Mouse (Mus musculus) lung, postnatal 10 days (tissue): ENCODE results near the gene Rgs7bp.

Source experiments
- DNase-seq: peaks from one replicate; pipeline ENCODE4 v3.0.0; 2021

Rgs7bp gene

DNA sequence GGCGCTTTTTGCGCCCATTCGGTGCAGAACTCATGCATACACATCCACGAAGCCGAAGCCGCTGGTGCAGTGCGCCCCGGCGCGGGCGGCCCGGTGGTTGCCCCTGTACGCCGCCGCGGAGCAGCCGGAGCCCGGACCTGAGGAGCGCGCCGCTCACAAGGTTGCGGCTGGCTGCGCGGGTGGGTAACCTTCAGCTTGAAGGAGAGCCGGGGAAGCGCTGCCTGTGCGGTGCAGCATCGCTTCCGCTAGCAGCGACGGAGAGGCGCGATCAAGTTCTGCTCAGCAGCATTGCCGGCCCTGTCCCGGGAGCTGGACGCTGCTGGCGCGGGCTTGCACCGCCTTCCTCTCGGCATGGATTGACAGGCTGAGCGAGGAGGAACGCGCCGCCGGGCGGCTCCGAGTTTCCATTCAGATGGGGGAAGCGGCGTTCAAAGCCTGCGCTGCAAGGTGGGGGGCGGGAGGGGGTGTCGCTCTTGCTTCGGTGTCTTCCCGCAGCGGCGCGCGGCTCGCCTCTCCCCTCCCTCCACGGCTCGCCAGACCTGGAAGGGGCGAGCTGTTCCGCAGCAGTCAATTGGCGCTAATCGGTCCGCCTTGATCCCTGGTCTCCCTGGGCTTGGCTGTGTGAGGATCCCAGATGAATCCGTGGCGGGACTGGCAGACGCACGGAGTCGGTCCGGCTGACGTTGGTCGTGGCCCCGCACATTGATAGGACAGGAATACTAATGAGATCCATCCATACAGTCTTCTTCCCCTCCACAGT is at the start of gene Rgs7bp:
Gene Rgs7bp, minus strand, starts transcription at position 750 of the 760 bp plus-strand sequence.
- peak; percentile 69 for DNase-seq

DNA sequence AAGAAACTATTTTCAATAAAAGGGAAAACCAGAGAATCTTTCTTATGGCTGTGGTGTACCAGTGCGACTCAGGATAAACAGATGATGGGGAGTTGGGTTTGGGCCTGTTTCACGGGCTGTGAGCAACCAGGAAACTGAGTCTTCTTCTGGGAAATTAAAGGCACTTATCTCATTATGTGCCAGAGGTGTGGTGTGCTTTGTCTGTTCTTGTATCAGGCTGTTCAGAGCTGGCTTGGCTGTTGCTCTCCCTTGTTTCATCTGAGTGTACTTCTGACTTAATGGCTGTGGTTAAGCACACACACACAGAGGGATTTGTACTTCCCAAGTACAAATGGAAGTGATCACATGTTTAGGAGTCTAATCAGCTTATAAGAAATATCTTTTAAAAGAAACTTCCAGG is 49.7 kb upstream of the Rgs7bp start:
- no peak for DNase-seq

DNA sequence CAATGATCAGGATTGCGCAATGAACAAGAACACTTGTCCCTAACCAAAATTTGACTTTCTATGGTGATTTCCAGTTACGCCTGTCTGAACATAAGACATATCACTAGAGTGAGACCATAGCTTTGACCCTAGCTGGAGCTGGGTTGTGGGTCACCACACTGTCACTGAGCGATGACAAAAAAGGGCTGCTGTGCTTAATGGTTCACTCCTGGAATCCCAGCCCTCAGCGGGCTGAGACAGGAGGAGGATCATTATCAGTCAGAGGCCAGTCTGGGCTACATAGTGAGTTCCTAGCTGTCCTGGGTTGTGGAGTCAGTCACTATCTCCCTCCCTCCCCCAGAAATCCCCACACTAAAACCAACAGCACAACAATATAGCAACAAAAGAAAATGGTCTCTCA is 46.0 kb upstream of the Rgs7bp start:
- DNase-seq = no peak

DNA sequence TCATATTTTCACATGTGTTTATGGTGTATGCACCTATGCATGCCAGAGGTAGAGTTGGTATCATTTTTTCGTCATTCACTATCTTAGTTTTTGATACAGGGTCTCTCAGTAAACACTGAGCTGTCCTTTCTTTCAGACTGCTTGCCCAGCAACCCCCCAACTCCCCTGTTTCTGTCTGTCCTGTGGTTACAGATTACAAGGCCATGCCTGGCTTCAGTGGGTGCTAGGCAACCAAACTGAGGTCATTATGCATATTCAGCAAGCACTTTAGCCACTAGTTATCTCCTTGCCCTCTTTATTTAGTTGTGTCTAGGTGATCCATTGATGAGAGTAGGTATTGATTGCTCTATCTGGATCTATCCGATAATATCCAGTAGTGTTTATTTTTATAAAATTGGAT is 41.6 kb upstream of the Rgs7bp start:
- DNase-seq = no peak

DNA sequence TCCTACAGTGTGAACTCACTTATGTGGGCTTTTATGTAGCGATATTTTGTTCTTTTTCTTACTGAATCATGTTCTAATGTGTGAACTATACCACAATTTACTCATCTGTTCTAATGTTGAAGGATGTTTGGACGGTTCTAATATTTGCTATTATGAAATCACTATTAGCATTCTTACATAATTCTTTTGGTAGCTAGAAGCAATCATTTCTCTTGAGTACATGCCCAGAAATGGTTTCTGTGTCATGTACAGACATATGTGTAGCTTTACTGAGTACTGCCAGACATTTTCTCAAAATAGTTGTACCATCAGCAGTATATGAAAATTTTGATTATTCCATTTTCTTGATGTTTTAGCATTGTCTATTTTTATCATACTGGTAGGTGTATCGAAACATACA is 34.5 kb upstream of the Rgs7bp start:
- no peak for DNase-seq

DNA sequence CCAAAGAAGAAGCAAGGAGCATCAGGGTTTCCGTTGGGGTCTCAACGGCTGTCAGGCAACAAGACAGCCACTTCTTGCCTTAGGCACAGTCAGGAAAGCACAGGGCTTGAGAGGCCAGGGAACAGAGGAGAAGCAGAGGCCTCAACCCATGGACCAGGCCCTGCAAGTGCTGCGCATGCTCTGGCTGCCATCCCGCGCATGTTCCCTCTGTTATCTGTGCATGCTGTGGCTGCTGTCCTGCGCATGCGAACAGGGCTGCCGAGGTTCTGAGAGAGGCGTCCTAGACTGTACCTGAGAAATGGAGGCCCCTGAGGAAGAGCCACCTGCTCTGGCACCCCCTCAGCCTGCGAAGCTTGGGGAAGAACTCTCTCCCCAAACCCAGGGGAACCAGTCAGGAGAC is 27.1 kb upstream of the Rgs7bp start, which contains the start of gene 4933425L06Rik:
Gene 4933425L06Rik, plus strand, starts transcription at position 261 of the 400 bp plus-strand sequence.
- DNase-seq = no peak

DNA sequence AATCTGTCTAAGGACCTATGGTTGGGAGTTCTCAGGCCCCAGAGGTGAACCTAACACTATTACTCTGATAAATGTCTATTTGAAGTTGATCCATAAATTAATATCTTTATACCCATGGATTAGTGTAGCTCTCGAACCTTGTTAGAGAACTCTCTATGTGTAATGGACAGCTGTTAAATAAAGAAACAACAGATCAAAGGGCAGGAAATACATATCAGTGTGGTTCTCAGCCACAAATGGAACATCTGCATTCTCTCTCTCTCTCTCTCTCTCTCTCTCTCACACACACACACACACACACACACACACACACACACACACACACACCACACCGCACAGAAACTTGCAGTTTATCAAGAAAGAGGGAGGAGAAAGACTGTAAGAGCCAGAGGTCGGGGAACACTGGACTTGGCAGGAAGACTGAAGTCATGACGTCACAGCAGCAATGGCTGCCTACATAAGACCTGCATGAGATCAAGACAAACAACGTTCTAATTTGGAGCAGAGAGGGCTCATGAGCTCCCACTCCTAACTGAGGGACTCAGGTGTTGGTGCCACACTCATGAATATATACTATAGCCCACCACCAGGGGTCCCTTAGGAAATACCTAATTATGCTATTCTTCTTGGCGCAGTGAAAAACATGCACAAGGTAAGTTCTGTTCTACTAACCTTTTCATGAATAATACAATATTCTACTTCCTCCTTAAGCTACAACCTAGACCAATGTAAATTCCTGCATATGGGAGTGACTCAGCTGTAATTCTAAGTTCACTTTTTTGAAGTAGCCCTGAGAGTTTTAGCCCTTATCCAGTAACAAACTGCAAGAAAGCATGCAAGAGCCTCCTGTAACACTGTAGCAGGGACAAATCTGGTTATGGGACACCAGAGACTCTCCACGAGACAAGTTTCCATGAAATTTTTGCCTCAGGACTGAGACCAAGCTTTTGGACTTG is 12.4 kb upstream of the Rgs7bp start:
- DNase-seq = no peak

DNA sequence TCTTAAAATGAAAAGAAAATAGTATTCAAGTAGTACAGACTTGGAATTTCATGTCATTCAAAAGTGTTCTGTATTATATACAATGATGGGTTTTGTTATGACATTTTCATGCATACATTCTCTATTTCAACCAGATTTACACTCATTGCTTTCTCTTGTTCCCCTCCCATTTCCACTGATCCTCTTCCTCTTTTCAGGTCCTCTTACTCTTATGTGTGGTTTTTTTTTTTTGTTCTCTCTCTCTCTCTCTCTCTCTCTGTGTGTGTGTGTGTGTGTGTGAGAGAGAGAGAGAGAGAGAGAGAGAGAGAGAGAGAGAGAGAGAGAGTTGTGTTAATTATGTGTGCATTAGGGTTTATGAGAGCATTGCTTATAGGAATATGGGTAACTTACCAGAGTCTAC is 11.4 kb upstream of the Rgs7bp start:
- DNase-seq = no peak

DNA sequence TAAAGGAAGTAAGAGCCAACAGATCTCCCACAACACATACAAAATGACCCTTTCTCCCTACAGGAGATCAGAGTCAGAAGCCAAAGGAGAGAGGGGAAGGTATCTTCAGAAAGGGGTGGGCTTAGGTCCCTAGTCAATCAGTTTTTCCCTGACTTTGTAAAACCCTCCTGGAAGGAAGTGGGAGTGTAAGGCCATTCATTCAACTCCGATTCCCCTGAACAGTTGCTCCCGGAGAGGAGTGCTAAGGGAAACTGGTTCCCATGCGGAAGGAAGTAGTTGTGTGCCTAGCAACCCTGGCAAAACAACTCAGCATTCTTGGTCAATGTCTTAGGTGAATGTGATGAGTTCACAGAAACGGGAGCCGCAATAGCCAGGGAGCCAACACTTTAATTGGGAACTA is 644 bp upstream of the Rgs7bp start:
- DNase-seq = peak; percentile 49

DNA sequence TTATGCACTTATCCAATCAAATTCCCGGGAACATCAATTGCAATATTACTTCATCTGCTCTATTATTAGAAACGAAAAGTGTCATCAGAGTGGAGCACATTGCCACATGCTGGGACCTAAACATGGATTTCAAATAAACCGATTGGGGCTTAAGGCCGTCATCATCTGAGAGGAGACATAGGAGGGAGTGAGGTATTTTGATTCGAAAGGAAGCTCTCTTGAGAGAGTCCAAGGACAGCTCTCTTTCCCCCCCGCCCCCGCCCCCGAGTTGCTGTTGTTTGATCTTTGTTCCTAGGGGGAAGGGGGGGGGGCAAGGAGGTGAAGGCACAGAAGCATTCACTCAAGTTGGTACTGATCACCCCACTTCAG is 195 bp upstream of the Rgs7bp start:
- DNase-seq = no peak

DNA sequence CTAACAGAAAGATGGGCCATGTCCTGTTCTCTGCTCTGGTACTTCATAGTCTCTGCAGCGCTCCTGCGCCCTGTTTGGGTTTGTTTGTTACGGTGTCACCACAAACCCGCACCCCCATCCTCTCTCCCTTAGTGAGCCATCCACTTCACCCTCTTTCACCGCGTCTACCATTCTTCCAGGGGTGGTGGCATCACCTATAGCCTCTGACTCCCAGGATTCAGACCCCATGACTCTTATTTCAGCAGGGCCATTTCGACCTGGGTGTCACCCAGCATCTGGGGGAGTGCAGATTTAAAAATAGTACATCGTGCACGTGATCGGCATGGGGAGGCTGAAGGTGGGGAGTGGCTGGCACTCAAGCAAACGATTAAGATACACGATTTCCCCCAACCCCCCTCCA is 1.1 kb downstream of the Rgs7bp start:
- no peak for DNase-seq

DNA sequence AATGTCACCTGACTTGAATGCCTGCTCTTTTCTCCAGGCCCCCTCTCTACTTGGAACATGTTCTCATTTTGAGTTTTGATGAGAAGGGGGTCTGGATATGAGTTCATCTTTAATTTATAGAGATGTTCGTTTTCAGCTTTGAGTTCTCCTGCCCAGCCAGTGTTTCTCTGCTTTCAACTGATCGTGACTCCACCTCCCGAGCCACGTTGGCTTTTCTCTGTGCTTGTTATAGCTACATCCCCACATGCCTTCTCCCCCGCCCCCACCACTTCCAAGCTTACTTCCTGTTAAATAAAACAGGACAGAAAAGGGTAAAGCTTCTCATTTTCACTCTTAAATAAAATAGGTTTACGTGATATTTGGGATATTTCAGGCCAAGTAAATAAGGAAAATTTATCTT is 3.3 kb downstream of the Rgs7bp start:
- DNase-seq = no peak

DNA sequence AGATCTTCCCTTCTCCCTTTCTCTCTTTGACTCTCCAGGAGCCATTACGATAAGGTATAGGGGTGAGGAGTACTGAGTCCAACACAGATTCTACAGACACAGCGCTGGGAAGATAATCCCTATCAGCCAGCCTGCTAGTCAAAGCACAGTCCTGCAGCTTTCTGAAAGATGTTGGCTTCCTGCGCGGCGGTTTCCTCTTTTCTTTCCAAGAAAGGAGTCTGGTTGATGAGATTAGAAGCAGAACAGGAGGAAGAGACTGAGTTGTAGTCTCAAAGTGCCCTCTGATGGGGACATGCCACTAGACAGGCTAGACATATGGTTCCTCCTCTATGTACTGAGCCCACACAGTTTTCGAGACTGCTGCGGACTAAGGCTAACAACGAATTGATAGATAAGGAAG is 6.1 kb downstream of the Rgs7bp start:
- no peak for DNase-seq

DNA sequence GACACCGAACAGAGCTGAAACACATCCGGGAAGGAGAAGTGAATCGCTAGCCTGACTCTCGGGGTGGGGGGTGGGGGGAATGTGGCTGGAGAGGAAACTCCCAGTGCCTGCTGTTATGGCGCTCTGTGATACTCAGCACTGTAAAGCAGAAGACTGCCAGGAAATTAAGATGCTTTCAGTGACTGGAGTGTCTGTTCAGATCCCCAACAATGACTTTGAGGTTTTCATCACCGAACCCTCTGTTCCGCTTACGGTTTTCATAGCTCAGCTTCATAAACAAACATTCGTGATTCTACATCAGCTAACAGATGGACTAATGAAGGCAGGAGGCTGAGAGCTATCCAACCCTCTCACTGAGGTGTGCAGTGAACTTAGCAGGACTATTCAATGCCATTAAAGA is 7.4 kb downstream of the Rgs7bp start:
- no peak for DNase-seq

DNA sequence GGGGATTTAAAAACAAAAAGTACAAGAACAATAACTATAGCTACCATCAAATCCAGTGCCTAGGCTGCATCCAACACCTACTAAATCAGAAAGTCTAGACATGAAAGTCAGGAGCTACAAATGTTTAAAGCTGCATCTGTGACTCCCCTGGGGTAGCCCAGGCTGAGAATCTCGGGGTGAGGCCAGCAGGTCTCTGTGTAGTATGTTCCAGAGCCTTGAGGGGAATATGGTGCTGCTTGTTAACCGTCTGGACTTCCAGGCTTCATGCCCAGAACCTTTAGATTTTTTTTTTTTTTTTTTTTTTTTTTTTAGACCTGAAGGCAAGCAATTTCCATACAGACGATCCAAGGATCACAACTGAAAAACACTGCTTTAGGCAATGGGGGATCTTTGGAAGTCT is 10.8 kb downstream of the Rgs7bp start:
- no peak for DNase-seq

DNA sequence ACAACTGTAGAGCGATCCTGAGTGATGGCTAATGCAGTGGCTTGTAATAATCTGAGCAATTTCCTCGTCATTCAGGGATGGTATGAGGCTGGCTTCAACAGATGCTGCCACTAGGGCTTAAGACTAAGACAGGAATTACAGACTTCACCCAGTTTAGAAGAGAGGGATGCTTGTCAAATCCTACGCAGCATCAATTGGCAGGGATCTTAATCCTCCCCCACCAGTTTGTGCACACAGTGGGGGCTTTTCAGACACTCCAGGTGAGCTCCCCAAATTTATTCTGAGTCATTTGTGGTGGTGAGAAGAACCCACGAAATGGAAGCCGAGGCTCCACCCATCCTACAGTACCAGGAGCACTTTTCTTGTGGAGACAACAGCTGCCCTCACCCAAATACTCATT is 16.4 kb downstream of the Rgs7bp start:
- DNase-seq = no peak

DNA sequence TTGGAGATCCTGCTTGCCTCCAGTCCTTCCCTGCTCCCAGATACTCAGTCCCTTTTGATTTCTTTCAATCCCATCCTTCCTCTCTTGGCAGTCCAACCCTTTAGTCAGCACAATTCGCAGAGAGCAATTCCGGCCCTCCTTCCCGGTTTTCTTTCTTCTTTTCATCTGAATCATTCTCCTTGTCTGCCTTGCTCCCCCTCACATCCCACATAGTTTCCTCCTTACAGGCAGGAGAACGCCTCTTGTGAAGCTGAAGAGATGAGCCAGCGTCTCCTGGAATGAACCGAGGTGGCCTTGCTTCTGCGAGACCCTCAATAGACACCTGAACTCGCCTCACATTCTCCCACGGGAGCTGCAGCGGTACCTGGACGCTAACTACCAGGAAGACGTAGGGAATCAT is 16.9 kb downstream of the Rgs7bp start:
- DNase-seq = no peak

DNA sequence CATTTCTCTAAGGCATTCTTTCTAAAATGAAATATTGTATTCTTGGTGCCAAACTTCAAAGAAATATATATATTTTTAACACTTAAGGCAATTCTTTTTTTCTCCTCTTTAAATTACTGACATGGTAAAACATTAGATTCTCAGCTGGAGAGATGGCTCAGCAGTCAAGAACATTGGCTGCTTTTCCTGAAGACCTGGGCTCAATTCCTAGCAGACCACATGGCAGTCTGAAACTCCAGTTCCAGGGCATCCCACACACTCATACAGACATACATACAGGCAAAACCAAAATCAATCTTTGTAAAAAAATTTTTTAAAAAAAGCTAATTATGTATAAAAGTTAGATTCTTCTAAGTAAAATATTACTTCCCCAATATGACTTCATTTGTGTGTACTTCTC is 22.8 kb downstream of the Rgs7bp start:
- DNase-seq = no peak

DNA sequence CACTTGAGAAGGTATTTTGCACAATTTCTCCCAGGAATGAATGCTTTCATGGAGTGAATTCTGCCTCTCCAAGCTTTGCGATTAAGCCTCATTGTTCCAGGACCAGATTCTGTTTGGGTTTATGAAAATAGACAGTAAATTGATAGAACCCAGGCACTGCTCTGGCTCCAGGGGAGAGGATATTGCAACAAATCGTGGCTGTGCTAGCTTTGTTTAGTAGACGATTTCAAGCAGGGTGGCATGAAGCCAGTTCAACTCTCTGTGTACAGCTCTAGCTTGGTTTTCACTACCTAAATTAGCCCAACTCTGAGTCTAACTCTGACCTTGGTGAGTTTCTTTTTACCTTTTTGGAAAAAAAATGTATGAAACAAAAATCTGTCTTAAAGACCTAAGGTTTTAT is 26.5 kb downstream of the Rgs7bp start:
- DNase-seq = no peak

DNA sequence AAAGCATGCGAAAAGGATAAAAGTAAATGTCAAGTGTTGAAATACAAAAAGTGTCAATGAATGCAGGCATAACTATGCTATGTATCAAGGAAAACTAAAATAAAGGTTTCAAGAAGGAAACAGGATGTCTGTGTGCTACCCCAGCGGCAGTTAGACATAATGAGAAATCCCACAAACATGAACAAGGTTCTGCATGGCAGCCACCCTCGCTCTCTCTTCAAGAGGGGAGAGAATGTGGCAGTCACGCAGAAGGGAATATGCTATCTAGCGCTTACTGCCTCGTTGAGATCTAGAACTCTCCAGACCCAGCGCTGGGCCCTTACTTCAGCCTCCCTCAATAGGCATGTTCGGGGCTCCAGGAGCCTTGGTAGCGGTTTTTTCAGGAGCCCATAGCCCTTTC is 38.2 kb downstream of the Rgs7bp start:
- DNase-seq = no peak

DNA sequence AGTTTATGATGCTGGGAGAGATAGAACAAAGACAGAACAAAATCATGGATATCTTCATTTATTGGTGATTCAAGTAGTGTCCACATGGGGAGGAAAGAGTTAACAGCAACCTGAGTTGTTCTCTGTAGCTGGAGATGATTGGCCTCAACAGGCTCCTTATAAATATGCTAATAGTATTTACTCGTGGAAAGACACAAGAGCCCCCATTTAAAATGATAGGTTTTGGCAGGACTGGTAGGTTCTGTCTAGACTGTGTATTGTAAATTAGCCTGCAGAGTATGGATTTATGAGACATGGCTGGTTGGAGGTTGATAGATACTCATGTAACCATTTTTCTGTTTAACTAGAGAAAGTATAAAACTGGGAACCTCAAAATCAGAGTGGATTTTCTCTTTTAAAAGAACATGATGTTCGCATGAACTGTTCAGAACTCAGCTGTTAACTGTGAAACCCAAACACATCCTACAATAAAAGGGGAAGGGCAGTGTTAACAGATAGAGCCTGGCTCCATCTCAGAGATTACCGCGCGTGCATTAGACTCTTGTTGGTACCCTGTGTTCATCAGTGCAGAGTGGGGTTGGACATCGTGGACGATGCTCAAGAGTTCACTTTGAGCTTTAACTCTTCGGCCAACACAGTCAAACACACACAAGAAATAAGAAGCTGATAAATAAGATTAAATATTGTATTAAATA is 38.9 kb downstream of the Rgs7bp start:
- no peak for DNase-seq

DNA sequence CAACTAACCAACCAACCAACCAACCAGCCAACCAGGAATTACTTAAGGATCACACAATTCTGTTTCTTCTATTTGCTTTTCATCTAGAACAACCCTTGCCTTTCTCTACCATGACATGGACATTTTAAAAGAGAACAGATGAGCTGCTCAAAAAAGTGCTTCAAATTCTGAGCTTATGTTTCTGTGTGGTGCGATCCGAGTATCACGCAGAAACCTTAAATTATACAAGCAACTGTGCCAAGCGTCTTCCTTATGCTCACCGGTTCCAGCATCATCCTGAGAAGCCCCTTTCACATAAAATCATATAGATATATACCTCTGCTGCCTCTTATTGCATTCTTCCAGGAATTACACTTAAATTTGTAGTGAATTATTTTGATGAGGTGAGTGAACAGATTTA is 43.4 kb downstream of the Rgs7bp start:
- no peak for DNase-seq

DNA sequence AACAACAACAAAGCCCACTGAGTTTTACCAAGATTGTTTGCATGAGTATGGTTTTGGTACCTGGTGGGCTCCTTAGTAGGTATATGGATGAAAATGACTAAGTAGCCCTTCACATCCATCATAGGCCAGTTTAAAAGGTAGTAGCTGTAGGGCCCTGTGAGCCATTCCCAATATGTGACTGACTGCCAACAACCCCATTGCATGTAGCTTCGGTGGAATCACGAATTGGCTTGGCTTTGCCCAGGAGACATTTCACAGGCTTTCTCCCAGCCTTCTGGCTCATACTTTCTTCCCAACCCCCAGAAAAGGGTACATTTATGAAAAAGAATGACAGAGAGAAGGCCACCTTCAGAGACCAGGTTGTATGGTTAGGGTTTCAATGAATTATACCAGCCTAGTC is 45.8 kb downstream of the Rgs7bp start:
- DNase-seq = no peak

DNA sequence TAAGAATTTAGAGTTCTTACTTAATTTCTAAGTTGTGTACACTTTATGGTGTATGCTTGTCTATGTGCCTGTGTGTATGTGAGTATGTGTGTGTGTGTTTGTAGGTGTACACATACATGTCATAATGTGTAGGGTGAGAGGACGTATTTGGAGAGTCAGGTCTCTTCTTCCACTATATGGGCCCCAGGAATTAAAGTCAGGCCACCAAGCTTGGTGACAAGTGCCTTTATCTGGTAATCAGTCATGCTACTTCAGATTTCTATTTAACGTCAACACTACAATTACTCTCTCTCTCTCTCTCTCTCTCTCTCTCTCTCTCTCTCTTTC is 51.9 kb downstream of the Rgs7bp start:
- DNase-seq = no peak
